Mouse (Mus musculus) erythroblast, adult 5-6 weeks (primary cell): Measurements from ENCODE around the gene Prrc2b. TPM values are rescaled to one million over a fixed set of nuclear protein-coding genes. Genes with fewer than 3 reads are reported as not detected.
A peak's percentile ranks its signal among the peaks of the same experiment; 100 is the strongest.

ENCODE experiments used
- ATAC-seq: replicated peaks from 2 replicates; pipeline ENCODE4 v1.8.0; 2016; ENCODE audit warnings: moderate number of reproducible peaks, mild to moderate bottlenecking, moderate TSS enrichment, inconsistent platforms; ENCODE audit not compliant: poor library complexity, low FRiP score, severe bottlenecking
- total RNA-seq, 2 experiments: library from RNA; stranded (forward) in 1 of 2; stranded (reverse) in 1 of 2; fragments of 150-400 nt in 1 of 2; fragments of 200-764, 138-1000 nt in 1 of 2; gene quantifications; 2 replicates each; pipeline versions ENCODE4 v1.2.3 to v1.2.4; 2015 to 2017; ENCODE audit warnings: low replicate concordance in 2 of 2

Prrc2b gene
- total RNA-seq, 2 experiments from 2014 or later = 10.8 to 12.3 TPM

- ATAC-seq = no peak
Observed at GRCm38 (mm10) chr2:32252658-32253057, 101.8 kb downstream of the Prrc2b start.

DNA sequence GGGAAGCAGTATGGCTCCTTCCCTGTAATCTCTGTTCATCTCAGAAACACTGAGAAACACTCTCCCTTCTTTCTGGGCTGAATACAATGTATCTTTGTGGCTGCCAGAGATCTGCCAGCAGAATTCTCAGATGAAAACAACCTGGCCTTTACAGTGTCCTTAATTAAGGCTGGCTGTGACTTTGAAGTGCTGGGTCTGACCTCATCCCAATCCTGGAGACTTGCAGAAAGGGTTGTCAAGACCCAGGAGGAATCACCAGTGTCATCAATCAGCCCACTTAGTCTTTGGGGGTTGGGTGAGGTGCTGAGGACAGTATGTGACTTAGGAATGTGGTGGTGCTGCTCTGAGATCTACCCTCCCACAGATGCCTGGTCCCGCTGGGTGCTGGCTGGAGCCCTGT, 102.5 kb downstream of the Prrc2b start:
- ATAC-seq = no peak

GRCm38 (mm10) chr2:32254563-32254962, 103.7 kb downstream of the Prrc2b start:
- ATAC-seq = no peak

- no peak for ATAC-seq
Observed at GRCm38 (mm10) chr2:32256273-32256672, 105.4 kb downstream of the Prrc2b start.

DNA sequence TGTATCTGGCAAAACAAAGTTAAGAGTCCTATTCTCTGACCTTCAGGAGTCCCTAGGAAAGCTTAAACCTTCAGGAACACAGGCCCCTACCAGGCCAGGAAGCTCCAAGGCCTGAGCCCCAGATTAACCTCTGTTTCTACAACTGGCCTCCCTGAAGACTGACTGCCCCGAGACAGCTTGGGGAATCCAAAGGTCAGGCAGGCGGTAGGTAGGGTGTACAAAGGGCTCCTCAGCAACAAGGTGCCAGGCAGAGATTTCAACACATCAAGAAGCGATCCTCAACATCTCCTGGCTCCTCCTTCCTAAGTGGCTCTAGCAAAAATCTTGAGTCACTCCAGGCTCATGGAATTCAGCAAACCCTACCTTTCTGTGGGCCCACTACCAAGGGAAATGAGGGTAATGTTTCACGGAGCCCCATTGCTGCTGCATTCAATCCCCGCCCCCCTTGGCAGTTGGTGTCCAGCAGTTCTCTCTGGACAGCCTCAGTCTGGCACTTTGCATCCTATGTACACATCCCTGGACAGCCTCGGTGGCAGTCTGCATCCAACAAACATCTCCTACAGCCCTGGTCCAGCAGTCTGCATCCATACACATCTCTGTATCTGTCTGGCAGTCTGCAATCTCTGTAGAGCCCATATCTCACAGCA, 108.1 kb downstream of the Prrc2b start:
- 0 out of 2 replicates have a peak, but pooled peaks have one; percentile 1 for ATAC-seq

DNA sequence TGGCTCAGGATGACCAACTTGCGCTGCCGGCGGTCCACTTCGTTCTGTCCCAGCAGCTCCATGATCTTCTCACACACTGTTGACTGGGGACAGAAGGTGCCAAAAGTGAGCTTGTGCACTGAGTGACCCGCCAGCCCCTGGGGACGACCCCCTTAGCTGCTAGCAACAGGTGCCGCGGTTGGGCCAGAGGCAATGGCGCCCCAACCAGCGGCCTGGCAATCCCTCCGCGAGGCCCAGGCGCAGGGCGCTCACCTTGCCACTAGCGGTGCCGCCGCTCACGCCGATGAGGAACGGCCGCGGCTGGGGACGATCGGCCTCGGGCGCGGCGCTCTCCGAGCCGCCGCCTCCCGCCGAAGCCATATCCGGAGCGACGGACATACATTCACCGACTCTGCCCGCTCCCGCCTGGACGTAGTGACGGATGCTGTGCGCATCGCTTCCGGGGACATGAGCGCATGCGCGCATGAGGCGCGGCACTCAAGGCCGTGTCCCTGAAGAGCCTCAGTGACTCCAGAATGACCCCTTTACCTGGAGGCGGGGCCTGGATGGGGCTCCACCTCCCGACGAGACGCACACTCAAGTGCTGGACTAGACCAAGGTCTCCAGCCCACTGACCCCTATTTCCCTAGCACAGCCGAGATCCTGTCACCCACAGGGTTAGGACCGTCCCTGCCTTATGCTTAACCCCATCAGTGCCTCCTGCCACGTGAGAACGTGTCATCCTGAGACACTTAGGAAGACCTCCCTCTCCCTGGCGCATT, 109.0 kb downstream of the Prrc2b start, which contains the start of gene Uck1:
Gene Uck1, minus strand, starts transcription at position 503 of the 761 bp plus-strand sequence.
- ATAC-seq = peak; percentile 91

DNA sequence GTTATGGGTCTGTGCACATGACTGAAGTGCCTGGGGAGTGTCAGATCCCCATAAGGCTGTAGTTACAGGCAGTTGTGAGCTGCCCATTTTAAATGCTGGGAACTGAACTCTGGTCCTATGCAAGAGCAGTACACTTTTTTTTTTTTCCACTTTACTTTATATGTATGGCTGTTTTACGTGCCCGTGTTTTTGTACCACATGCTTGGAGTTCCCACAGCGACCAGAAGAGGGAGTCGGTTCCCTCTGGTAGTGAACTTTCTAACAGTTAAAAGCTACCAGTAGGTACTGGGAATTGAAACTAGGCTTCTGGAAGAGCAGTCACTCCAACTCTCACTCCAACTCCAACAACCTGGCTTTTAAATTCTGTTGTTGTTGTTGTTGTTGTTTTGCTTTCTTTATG, 109.8 kb downstream of the Prrc2b start:
- peak; percentile 51 for ATAC-seq

DNA sequence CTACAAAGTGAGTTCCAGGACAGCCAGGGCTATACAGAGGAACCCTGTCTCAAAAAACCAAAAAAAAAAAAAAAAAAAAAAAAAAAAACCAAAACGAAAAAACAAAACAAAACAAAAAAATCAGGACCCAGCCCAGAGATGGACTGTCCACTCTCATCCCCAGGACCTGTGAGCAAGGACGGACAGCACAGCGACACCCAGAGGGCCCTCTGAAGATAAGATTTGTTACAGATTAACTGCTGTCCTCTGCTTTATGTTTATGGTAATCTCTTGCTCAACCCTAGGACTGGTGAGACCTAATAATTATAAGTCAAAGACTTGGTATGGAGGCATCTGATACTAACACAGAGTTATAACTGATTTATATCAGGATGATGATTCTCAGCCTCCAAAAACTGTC, 124.9 kb downstream of the Prrc2b start:
- no peak for ATAC-seq

GRCm38 (mm10) chr2:32282289-32282688, 131.4 kb downstream of the Prrc2b start:
- ATAC-seq = no peak

- peak; percentile 77 for ATAC-seq
Observed at GRCm38 (mm10) chr2:32282727-32283126, 131.8 kb downstream of the Prrc2b start.

GRCm38 (mm10) chr2:32283986-32284385, 133.1 kb downstream of the Prrc2b start:
- no peak for ATAC-seq

Other genes with a start within 250 kb of the Prrc2b start
- not detected in 2 replicates for gene Aif1l, start 200.9 kb upstream of the Prrc2b start, total RNA-seq (2015; ENCODE audit: low replicate concordance)
- gene Aif1l, start 200.9 kb upstream of the Prrc2b start, total RNA-seq (2017; ENCODE audit: low replicate concordance) = not detected in 2 replicates
- 13.4 and 27.4 TPM in 2 replicates for gene Nup214, start 176.6 kb upstream of the Prrc2b start, total RNA-seq (2015; ENCODE audit: low replicate concordance)
- gene Nup214, start 176.6 kb upstream of the Prrc2b start, total RNA-seq (2017; ENCODE audit: low replicate concordance) = 7.5 and 14.7 TPM in 2 replicates
- gene Fam78a, start 66.2 kb upstream of the Prrc2b start, total RNA-seq (2015; ENCODE audit: low replicate concordance) = 9.6 and 16.9 TPM in 2 replicates
- 19.7 and 23.0 TPM in 2 replicates for gene Fam78a, start 66.2 kb upstream of the Prrc2b start, total RNA-seq (2017; ENCODE audit: low replicate concordance)
- not detected in 2 replicates for gene Plpp7, start 55.6 kb upstream of the Prrc2b start, total RNA-seq (2015; ENCODE audit: low replicate concordance)
- gene Plpp7, start 55.6 kb upstream of the Prrc2b start, total RNA-seq (2017; ENCODE audit: low replicate concordance) = 0.60 TPM in 1 of 2 replicates, not detected in the other
- 5.0 and 6.0 TPM in 2 replicates for gene Pomt1, start 85.5 kb downstream of the Prrc2b start, total RNA-seq (2015; ENCODE audit: low replicate concordance)
- 3.9 and 10.9 TPM in 2 replicates for gene Pomt1, start 85.5 kb downstream of the Prrc2b start, total RNA-seq (2017; ENCODE audit: low replicate concordance)
- gene Uck1, start 109.1 kb downstream of the Prrc2b start, total RNA-seq (2015; ENCODE audit: low replicate concordance) = 0.96 and 3.1 TPM in 2 replicates
- 4.0 and 11.6 TPM in 2 replicates for gene Uck1, start 109.1 kb downstream of the Prrc2b start, total RNA-seq (2017; ENCODE audit: low replicate concordance)
- gene Golga2, start 136.3 kb downstream of the Prrc2b start, total RNA-seq (2015; ENCODE audit: low replicate concordance) = 6.3 and 11.1 TPM in 2 replicates
- gene Golga2, start 136.3 kb downstream of the Prrc2b start, total RNA-seq (2017; ENCODE audit: low replicate concordance) = 34.5 and 44.0 TPM in 2 replicates
- 30.4 and 97.8 TPM in 2 replicates for gene Swi5, start 137.0 kb downstream of the Prrc2b start, total RNA-seq (2015; ENCODE audit: low replicate concordance)
- 76.9 and 89.4 TPM in 2 replicates for gene Swi5, start 137.0 kb downstream of the Prrc2b start, total RNA-seq (2017; ENCODE audit: low replicate concordance)
- 18.6 and 38.2 TPM in 2 replicates for gene Ciz1, start 201.2 kb downstream of the Prrc2b start, total RNA-seq (2015; ENCODE audit: low replicate concordance)
- 21.2 and 33.5 TPM in 2 replicates for gene Ciz1, start 201.2 kb downstream of the Prrc2b start, total RNA-seq (2017; ENCODE audit: low replicate concordance)
- gene Dnm1, start 202.3 kb downstream of the Prrc2b start, total RNA-seq (2015; ENCODE audit: low replicate concordance) = not detected in 2 replicates
- gene Dnm1, start 202.3 kb downstream of the Prrc2b start, total RNA-seq (2017; ENCODE audit: low replicate concordance) = not detected in 2 replicates
- 8.6 and 12.3 TPM in 2 replicates for gene 1110008P14Rik, start 230.9 kb downstream of the Prrc2b start, total RNA-seq (2015; ENCODE audit: low replicate concordance)
- gene 1110008P14Rik, start 230.9 kb downstream of the Prrc2b start, total RNA-seq (2017; ENCODE audit: low replicate concordance) = 5.1 and 7.7 TPM in 2 replicates
- 2,071 and 2,279 TPM in 2 replicates for gene Lcn2, start 237.2 kb downstream of the Prrc2b start, total RNA-seq (2015; ENCODE audit: low replicate concordance)
- 352 and 444 TPM in 2 replicates for gene Lcn2, start 237.2 kb downstream of the Prrc2b start, total RNA-seq (2017; ENCODE audit: low replicate concordance)
- gene Ptges2, start 244.8 kb downstream of the Prrc2b start, total RNA-seq (2015; ENCODE audit: low replicate concordance) = 1.5 and 1.7 TPM in 2 replicates
- gene Ptges2, start 244.8 kb downstream of the Prrc2b start, total RNA-seq (2017; ENCODE audit: low replicate concordance) = 2.8 and 6.6 TPM in 2 replicates